Comparison of ENCODE assay signal across 25 mouse cellular contexts in the genomic region with DNA sequence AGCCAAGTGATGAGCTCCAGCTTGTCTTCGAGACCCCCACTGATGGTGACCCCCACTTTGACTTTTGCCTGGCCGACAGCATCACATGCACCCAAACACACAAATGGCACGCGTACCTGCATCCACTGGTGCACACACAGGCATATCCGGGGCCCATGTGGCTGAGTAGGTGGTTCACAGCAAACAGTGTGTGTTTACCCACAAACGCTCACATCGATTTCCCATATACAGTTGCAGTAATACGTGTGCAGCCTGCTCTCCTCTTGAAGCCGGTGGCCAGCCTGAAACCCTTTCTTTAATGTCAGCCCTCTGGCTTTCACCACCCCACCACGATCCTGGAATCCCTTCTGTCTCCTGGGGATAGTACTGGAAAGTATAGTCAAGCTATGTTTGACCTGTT.
"Had no signal": no experiment of that assay in that cellular context is flagged by ENCODE, and none has a peak within 500 bp of the region (broad histone marks: within the 10 kb centered on the region; RNA-seq: fewer than 3 reads in every experiment).

No protein-coding gene starts in this region.

- H3K4me3 ChIP-seq: heart, adult 2 months; heart, embryonic 13.5 days; heart, embryonic 15.5 days; hindbrain, embryonic 12.5 days; hindbrain, embryonic 15.5 days; kidney, embryonic 15.5 days; layer of hippocampus, adult 2 months; left cerebral cortex, adult 2 months; limb, embryonic 13.5 days; limb, embryonic 15.5 days had no signal

- H3K9me3 ChIP-seq: heart, embryonic 13.5 days; heart, embryonic 15.5 days; hindbrain, embryonic 12.5 days; hindbrain, embryonic 15.5 days; kidney, embryonic 15.5 days; limb, embryonic 13.5 days; limb, embryonic 15.5 days had no signal

- H3K4me1 ChIP-seq: heart, embryonic 13.5 days; heart, embryonic 15.5 days had no signal

- DNase-seq: gastrocnemius, postnatal 14 days; gastrocnemius, postnatal 36 days; heart, adult 11 months; heart, adult 2 months; heart, postnatal 14 days; heart, postnatal 36 days; kidney, adult 11 months; kidney, adult 2 months; kidney, adult 9 months; kidney, postnatal 14 days; kidney, postnatal 4 days had no signal

- H3K9ac ChIP-seq: heart, embryonic 13.5 days; heart, embryonic 15.5 days; hindbrain, embryonic 12.5 days; hindbrain, embryonic 15.5 days; kidney, embryonic 15.5 days; limb, embryonic 13.5 days; limb, embryonic 15.5 days; liver, embryonic 14.5 days had no signal

- H3K36me3 ChIP-seq: heart, embryonic 13.5 days; heart, embryonic 15.5 days; hindbrain, embryonic 12.5 days; hindbrain, embryonic 15.5 days; kidney, embryonic 15.5 days; limb, embryonic 13.5 days; limb, embryonic 15.5 days had no signal

- ATAC-seq: hindbrain, postnatal 0 days; intestine, embryonic 16.5 days had no signal

- H3K27ac ChIP-seq: heart, adult 2 months; heart, embryonic 13.5 days; heart, embryonic 15.5 days; hindbrain, embryonic 12.5 days; hindbrain, embryonic 15.5 days; hindbrain, postnatal 0 days; kidney, embryonic 15.5 days; kidney, postnatal 0 days; layer of hippocampus, adult 2 months; left cerebral cortex, adult 2 months; limb, embryonic 13.5 days; limb, embryonic 15.5 days; liver, embryonic 14.5 days had no signal

- H3K4me2 ChIP-seq: heart, embryonic 11.5 days; heart, embryonic 13.5 days; heart, embryonic 15.5 days; hindbrain, embryonic 12.5 days; hindbrain, embryonic 15.5 days; kidney, embryonic 15.5 days; limb, embryonic 13.5 days; limb, embryonic 15.5 days had no signal
